Mouse (Mus musculus): ENCODE results near the gene Arhgap45. TPM values are rescaled to one million over a fixed set of nuclear protein-coding genes. Genes with fewer than 3 reads are reported as not detected.
"Not testable (repeated sequence)": the region's sequence is repeated elsewhere in the genome, so short reads cannot be mapped to it uniquely, and the experiment has no call there.

Arhgap45 gene
- polyA plus RNA-seq, 1 experiment from 2014 or later = 17.3 TPM

DNA sequence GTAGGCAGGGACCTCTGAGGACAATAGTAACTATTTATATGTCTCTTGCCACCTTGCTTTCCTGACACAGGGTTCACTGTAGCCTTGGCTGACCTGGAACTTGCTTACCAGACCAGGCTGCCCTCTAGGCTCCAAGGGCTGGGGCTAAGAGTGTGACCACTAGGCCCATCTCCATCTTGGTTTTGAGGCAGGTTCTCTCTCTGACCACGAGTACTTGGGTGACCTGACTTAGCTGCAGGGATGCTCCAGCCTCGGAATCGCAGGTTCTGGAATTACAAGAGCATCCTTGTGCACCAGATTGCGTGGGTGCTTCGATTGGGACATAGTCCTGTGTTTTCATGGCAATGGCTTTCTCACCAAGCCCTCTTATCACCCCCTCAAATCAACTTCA lies 35.9 kb downstream of the Arhgap45 start:
- Histone ChIP-seq H3K9ac (ENCODE audit: low read depth, low read length) (peak overlapping the region; percentile 52; the same call in 1 of the 2 replicates), H3K4me1 (ENCODE audit: control insufficient read depth, low read depth, low read length) (peaks cover 54% of the 10 kb centered on the region), H3K27me3 (ENCODE audit: control insufficient read depth, insufficient read depth, low read depth, low read length) (no peaks in the 10 kb centered on the region), H3K36me3 (ENCODE audit: control insufficient read depth, insufficient read depth) (peaks cover 19% of the 10 kb centered on the region), H3K4me2 (ENCODE audit: low read depth, low read length) (peak overlapping the region; percentile 28; the same call in 1 of the 2 replicates), H3K9me3 (replicated peaks; ENCODE audit: control insufficient read depth, low read length) (no peaks in the 10 kb centered on the region), H3K27ac (ENCODE audit: low read length) (peak overlapping the region; percentile 89), H3K4me3 (ENCODE audit: low read depth, low read length) (no peak overlapping the region; the same call in 1 of the 2 replicates)
- no peak for ATAC-seq (ENCODE audit: low read depth)
- 77% methylated on average over 5 of the region's 5 CpGs for WGBS (ENCODE audit: insufficient replicate concordance)

DNA sequence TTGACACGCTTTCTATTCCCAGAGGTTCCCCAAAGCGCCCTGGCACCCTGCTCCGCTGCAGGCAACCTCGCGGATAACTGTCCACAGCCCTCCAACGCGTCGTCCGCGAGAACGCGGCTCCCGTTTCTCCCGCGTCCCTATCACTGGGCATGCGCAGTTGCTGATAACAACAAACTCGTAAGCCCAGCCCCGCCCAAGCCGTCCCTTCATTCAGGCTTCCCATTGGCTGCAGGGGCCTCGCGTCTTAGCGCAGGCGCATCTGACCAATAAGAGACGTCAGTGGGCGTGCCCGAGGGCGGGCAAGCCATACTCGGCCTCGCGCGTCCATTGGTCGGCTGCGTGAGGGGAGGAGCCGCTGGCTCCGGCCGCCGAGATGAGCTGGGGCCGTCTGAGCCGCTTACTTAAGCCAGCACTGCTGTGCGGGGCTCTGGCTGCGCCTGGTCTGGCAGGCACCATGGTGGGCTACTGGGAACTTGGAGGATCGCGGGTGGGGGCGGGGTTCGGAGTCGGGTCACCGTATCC lies 36.9 kb downstream of the Arhgap45 start:
- Histone ChIP-seq H3K4me3 (ENCODE audit: low read depth, low read length) (peak overlapping the region; percentile 94), H3K9ac (ENCODE audit: low read depth, low read length) (peak overlapping the region; percentile 99), H3K4me2 (ENCODE audit: low read depth, low read length) (peak overlapping the region; percentile 90), H3K9me3 (replicated peaks; ENCODE audit: control insufficient read depth, low read length) (no peaks in the 10 kb centered on the region), H3K27ac (ENCODE audit: low read length) (peak overlapping the region; percentile 98), H3K4me1 (ENCODE audit: control insufficient read depth, low read depth, low read length) (peaks cover 54% of the 10 kb centered on the region), H3K27me3 (ENCODE audit: control insufficient read depth, insufficient read depth, low read depth, low read length) (no peaks in the 10 kb centered on the region), H3K36me3 (ENCODE audit: control insufficient read depth, insufficient read depth) (peaks cover 28% of the 10 kb centered on the region)
- peak; percentile 93 for ATAC-seq (ENCODE audit: low read depth)
- under 1% methylated on average over 47 of the region's 47 CpGs for WGBS (ENCODE audit: insufficient replicate concordance)

DNA sequence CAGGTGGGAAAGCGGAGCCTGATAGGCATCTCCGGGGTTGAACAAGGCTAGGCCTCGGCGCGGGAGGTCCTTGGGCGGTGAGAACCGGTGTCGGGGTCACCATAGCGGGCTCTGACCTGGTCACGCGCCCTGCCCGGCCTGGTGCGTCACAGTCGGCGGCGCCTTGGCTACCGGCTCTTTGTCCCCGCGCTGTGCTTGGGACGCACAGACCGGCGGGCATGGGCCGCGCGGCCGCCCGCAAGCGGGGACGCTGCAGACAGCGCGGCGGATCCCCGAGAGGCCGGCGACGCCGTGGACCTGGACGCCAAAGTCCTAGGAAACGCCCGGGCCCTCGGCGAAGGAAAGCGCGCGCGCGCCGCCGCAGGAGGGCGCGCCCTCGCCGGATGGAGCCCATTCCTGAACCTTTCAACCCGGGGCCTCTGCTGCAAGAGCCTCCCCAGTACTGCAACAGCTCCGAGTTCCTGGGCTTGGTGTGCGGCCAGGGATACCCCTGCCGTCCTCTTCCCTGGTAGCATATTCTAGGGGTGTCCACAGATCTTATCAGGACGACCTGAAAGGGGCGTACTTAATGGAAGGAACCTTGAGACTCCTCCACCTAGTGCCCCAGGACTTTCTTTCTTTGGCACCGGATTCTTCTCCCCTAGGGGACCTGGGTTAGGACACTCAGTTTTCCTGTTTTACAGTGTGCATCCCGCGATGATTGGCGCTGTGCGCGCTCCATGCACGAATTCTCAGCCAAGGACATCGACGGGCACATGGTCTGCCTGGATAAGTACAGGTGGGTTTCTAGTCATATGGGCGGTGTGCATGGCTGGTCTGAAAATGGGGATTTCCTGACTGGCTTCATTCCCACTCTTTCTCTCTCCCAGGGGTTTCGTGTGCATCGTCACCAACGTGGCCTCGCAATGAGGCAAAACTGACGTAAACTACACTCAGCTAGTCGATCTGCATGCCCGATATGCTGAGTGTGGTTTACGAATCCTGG lies 37.7 kb downstream of the Arhgap45 start:
- Histone ChIP-seq H3K9ac (ENCODE audit: low read depth, low read length) (peak overlapping the region; percentile 99), H3K4me1 (ENCODE audit: control insufficient read depth, low read depth, low read length) (peaks cover 46% of the 10 kb centered on the region)

DNA sequence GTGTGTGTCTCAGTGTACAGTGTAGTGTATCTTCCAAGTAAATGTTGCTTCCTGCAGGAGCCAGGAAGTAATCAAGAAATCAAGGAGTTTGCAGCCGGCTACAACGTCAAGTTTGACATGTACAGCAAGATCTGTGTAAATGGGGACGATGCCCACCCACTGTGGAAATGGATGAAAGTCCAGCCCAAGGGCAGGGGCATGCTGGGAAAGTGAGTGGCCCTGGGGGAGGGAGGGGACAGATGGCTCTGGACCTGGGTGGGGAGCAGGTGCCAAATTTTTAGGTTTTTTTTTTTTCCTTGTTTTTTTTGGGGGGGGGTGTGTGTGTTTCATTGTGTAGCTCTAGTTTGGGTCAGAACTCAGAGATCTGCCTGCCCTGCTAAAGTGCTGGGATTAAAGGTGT lies 38.5 kb downstream of the Arhgap45 start:
- H3K9ac ChIP-seq (ENCODE audit: low read depth, low read length) = peak overlapping the region; percentile 99
- H3K4me1 ChIP-seq (ENCODE audit: control insufficient read depth, low read depth, low read length) = peaks cover 46% of the 10 kb centered on the region
- not testable (repeated sequence) for H3K27ac ChIP-seq (ENCODE audit: low read length); H3K27me3 ChIP-seq (ENCODE audit: control insufficient read depth, insufficient read depth, low read depth, low read length); H3K9me3 ChIP-seq (replicated peaks; ENCODE audit: control insufficient read depth, low read length); ATAC-seq (ENCODE audit: low read depth)
- 20% methylated on average over 3 of the region's 3 CpGs for WGBS (ENCODE audit: insufficient replicate concordance)
- H3K4me3 ChIP-seq (ENCODE audit: low read depth, low read length) = peak overlapping the region; percentile 94
- H3K4me2 ChIP-seq (ENCODE audit: low read depth, low read length) = peak overlapping the region; percentile 90
- H3K36me3 ChIP-seq (ENCODE audit: control insufficient read depth, insufficient read depth) = peaks cover 37% of the 10 kb centered on the region

More for the DNA sequence above, 37.7 kb downstream of the Arhgap45 start:
- Histone ChIP-seq H3K4me2 (ENCODE audit: low read depth, low read length) (peak overlapping the region; percentile 90), H3K9me3 (replicated peaks; ENCODE audit: control insufficient read depth, low read length) (no peaks in the 10 kb centered on the region), H3K36me3 (ENCODE audit: control insufficient read depth, insufficient read depth) (peaks cover 31% of the 10 kb centered on the region), H3K4me3 (ENCODE audit: low read depth, low read length) (peak overlapping the region; percentile 94), H3K27me3 (ENCODE audit: control insufficient read depth, insufficient read depth, low read depth, low read length) (no peaks in the 10 kb centered on the region), H3K27ac (ENCODE audit: low read length) (peak overlapping the region; percentile 98)
- peak; percentile 43 for ATAC-seq (ENCODE audit: low read depth)
- under 1% methylated on average over 77 of the region's 77 CpGs for WGBS (ENCODE audit: insufficient replicate concordance)

DNA sequence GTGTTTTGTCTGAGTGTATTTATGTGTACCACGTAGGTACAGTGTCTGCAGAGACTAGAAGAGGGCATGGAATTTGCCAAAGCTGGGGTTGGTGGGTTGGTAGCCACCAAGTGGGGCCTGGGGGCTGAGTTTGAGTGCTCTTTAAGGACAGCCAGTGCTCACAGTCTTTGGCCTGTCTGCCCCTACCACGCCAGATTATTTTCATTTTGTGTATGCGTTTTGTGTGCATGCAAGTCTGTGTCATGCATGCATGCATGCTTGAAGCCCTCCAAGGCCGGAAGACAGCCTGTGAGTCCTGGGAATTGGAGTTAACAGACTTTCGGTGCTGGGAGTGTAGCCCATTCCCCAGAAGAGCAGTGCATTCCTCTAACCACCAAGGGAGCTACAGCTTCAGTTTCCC lies 38.9 kb downstream of the Arhgap45 start:
- Histone ChIP-seq H3K4me1 (ENCODE audit: control insufficient read depth, low read depth, low read length) (peaks cover 45% of the 10 kb centered on the region), H3K36me3 (ENCODE audit: control insufficient read depth, insufficient read depth) (peaks cover 41% of the 10 kb centered on the region), H3K9me3 (replicated peaks; ENCODE audit: control insufficient read depth, low read length) (no peaks in the 10 kb centered on the region), H3K4me3 (ENCODE audit: low read depth, low read length) (peak overlapping the region; percentile 94), H3K9ac (ENCODE audit: low read depth, low read length) (peak overlapping the region; percentile 27; the same call in 1 of the 2 replicates), H3K4me2 (ENCODE audit: low read depth, low read length) (peak overlapping the region; percentile 90), H3K27ac (ENCODE audit: low read length) (peak overlapping the region; percentile 5), H3K27me3 (ENCODE audit: control insufficient read depth, insufficient read depth, low read depth, low read length) (no peaks in the 10 kb centered on the region)
- WGBS (ENCODE audit: insufficient replicate concordance) = 75% methylated on average over 5 of the region's 5 CpGs
- no peak for ATAC-seq (ENCODE audit: low read depth)

DNA sequence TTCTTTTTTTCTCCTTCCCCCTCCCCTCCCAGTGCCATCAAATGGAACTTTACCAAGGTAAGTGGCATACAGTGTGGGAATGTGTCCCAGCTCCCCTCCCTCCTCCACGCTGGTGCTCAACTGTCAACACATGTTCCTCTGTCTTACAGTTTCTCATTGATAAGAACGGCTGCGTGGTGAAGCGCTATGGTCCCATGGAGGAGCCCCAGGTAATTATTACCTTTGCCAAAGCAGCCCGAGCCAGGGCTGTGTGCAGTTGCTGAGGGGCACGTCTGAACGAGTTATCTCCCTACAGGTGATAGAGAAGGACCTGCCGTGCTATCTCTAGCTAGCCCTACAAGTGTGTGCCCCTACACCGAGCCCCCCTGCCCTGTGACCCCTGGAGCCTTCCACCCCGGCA lies 39.4 kb downstream of the Arhgap45 start:
- no peaks in the 10 kb centered on the region for H3K27me3 ChIP-seq (ENCODE audit: control insufficient read depth, insufficient read depth, low read depth, low read length)

DNA sequence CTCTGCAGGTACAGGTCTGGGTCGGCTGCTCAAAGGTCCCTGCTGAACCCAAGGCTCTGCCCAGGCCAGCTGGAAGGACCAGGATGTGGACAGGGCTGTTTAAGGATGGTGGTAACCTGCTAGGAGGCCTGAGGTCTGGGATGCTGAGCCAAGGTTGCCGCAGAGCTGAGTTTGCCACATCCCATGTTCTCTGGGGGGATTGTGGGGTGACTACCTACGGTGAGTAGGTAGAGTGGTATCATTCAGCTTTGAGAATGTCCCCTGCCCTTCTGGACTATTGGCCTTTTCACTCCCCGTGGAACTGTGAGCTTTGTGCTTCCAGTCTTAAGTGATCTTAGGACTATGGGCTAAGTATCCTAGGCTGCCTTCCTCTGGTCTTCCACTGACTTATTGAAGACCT lies 40.1 kb downstream of the Arhgap45 start:
- H3K36me3 ChIP-seq (ENCODE audit: control insufficient read depth, insufficient read depth) = peaks cover 49% of the 10 kb centered on the region
- H3K27me3 ChIP-seq (ENCODE audit: control insufficient read depth, insufficient read depth, low read depth, low read length) = no peaks in the 10 kb centered on the region
- no peak overlapping the region for H3K27ac ChIP-seq (ENCODE audit: low read length)
- no peak overlapping the region for H3K4me3 ChIP-seq (ENCODE audit: low read depth, low read length)
- H3K9me3 ChIP-seq (replicated peaks; ENCODE audit: control insufficient read depth, low read length) = no peaks in the 10 kb centered on the region
- H3K4me1 ChIP-seq (ENCODE audit: control insufficient read depth, low read depth, low read length) = peaks cover 33% of the 10 kb centered on the region
- no peak overlapping the region for H3K9ac ChIP-seq (ENCODE audit: low read depth, low read length)
- no peak for ATAC-seq (ENCODE audit: low read depth)
- WGBS (ENCODE audit: insufficient replicate concordance) = 90% methylated on average over 4 of the region's 4 CpGs
- H3K4me2 ChIP-seq (ENCODE audit: low read depth, low read length) = no peak overlapping the region

More for the DNA sequence above, 39.4 kb downstream of the Arhgap45 start:
- H3K9ac ChIP-seq (ENCODE audit: low read depth, low read length) = no peak overlapping the region
- 35% methylated on average over 9 of the region's 10 CpGs for WGBS (ENCODE audit: insufficient replicate concordance)
- ATAC-seq (ENCODE audit: low read depth) = no peak
- H3K9me3 ChIP-seq (replicated peaks; ENCODE audit: control insufficient read depth, low read length) = no peaks in the 10 kb centered on the region
- 0 out of 2 replicates have a peak overlapping the region, but pooled peaks have one; percentile 90 for H3K4me2 ChIP-seq (ENCODE audit: low read depth, low read length)
- peaks cover 45% of the 10 kb centered on the region for H3K36me3 ChIP-seq (ENCODE audit: control insufficient read depth, insufficient read depth)
- peaks cover 40% of the 10 kb centered on the region for H3K4me1 ChIP-seq (ENCODE audit: control insufficient read depth, low read depth, low read length)
- no peak overlapping the region for H3K4me3 ChIP-seq (ENCODE audit: low read depth, low read length)
- H3K27ac ChIP-seq (ENCODE audit: low read length) = peak overlapping the region; percentile 5; the same call in 1 of the 2 replicates

DNA sequence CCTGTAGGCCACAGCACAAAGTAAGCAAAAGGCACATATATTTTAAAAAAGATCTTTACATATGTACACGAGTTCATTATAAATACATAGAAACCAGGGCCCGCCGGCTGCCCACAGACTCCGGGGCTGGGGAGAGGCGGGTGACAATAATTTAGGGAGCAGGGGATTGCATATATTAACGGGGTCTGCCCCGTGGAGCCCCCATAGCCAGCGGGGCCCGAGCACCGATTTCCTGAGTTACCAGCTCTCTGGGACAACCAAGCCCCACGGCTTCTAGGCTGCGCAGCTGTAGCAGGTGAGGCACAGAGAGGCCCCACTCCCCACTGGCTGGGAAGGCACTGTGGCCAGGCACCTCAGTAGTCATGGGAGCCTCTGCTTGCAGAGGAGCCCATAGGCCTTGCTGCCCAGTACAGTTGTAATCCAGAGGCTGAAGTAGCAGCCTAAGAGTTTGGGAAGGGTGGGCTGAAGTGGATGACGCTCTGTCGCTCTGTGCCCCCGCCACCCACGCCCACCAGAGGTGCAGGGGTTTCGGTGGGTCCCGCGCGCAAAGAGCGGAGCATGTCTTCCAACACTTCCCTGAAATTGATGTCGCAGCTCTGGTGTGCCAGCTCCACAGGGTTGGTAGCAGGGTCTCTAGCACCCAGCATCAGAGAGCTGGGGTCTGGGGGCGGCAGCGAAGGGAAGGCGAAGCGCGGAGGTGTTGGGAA lies 40.7 kb downstream of the Arhgap45 start:
- H3K4me2 ChIP-seq (ENCODE audit: low read depth, low read length) = no peak overlapping the region
- no peak overlapping the region for H3K27ac ChIP-seq (ENCODE audit: low read length)
- ATAC-seq (ENCODE audit: low read depth) = no peak
- H3K4me1 ChIP-seq (ENCODE audit: control insufficient read depth, low read depth, low read length) = peaks cover 27% of the 10 kb centered on the region
- no peak overlapping the region for H3K9ac ChIP-seq (ENCODE audit: low read depth, low read length)
- H3K36me3 ChIP-seq (ENCODE audit: control insufficient read depth, insufficient read depth) = peaks cover 52% of the 10 kb centered on the region
- H3K27me3 ChIP-seq (ENCODE audit: control insufficient read depth, insufficient read depth, low read depth, low read length) = no peaks in the 10 kb centered on the region
- no peak overlapping the region for H3K4me3 ChIP-seq (ENCODE audit: low read depth, low read length)
- 90% methylated on average over 27 of the region's 27 CpGs for WGBS (ENCODE audit: insufficient replicate concordance)
- no peaks in the 10 kb centered on the region for H3K9me3 ChIP-seq (replicated peaks; ENCODE audit: control insufficient read depth, low read length)
